9 mouse cellular contexts compared by ENCODE assay signal in the genomic region with DNA sequence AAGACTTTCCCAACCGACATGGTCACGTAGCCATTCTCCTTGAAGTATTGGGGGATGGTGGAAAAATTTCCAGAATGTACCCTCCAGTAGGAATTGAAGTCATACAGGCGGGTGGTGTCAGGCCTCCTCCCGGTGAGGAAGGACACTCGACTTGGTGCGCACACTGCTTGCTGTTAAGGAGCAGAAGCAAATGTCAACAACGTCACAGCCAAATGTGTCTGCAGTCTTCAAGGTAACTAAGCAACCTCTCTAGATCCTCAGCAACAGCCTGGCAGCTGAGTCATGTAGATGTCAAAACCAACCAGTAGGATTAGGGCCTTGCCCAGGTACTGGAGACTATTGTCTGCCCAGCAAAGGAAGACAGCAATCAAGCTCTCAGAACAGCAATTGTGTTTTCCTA. TPM values are rescaled to one million over a fixed set of nuclear protein-coding genes. Genes with fewer than 3 reads are reported as not detected.
DNase-seq lines count a peak whose midpoint lies in the region; ATAC-seq lines count a peak whose summit lies in the region.
"Had no signal": no experiment of that assay in that cellular context is flagged by ENCODE, and none has a peak within 500 bp of the region (broad histone marks: within the 10 kb centered on the region; RNA-seq: fewer than 3 reads in every experiment).

No protein-coding gene starts in this region.

- H3K36me3 ChIP-seq in forebrain, embryonic 14.5 days (ENCODE audit: control insufficient read depth, insufficient read depth, low read length), result peaks cover 15% of the 10 kb centered on the region
- peaks cover 17% of the 10 kb centered on the region for H3K36me3 ChIP-seq in midbrain, embryonic 14.5 days (ENCODE audit: control insufficient read depth, insufficient read depth, low read length)

- no peak overlapping the region for H3K27ac ChIP-seq in forebrain, embryonic 14.5 days (ENCODE audit: low read depth, low read length)
- H3K27ac ChIP-seq in midbrain, embryonic 14.5 days (replicated peaks; ENCODE audit: low read depth, low read length), result no peak overlapping the region
- H3K27ac ChIP-seq: heart, adult 2 months had no signal

- no peak overlapping the region for H3K4me3 ChIP-seq in forebrain, embryonic 14.5 days (ENCODE audit: low read depth, low read length)
- H3K4me3 ChIP-seq in midbrain, embryonic 14.5 days (replicated peaks; ENCODE audit: low read depth, low read length), result peak overlapping the region; percentile 47
- H3K4me3 ChIP-seq: heart, adult 2 months had no signal

- H3K9ac ChIP-seq in forebrain, embryonic 14.5 days (ENCODE audit: low read length), result no peak overlapping the region
- H3K9ac ChIP-seq in midbrain, embryonic 14.5 days (replicated peaks; ENCODE audit: low read length), result no peak overlapping the region

- WGBS in forebrain, embryonic 14.5 days, result 89% methylated on average over 7 of the region's 7 CpGs
- WGBS in midbrain, embryonic 14.5 days, result 90% methylated on average over 7 of the region's 7 CpGs

- no peak for ATAC-seq in forebrain, embryonic 14.5 days
- ATAC-seq in midbrain, embryonic 14.5 days (ENCODE audit: low FRiP score, low TSS enrichment), result no peak
- ATAC-seq: CD4-positive, CD25-positive, alpha-beta regulatory T cell, adult 4 months had no signal

- H3K27me3 ChIP-seq in forebrain, embryonic 14.5 days (replicated peaks; ENCODE audit: control insufficient read depth, insufficient read depth, low read length), result no peaks in the 10 kb centered on the region
- no peaks in the 10 kb centered on the region for H3K27me3 ChIP-seq in midbrain, embryonic 14.5 days (ENCODE audit: control insufficient read depth, insufficient read depth, low read length)

- H3K9me3 ChIP-seq in forebrain, embryonic 14.5 days (replicated peaks; ENCODE audit: control insufficient read depth, low read length), result no peaks in the 10 kb centered on the region
- no peaks in the 10 kb centered on the region for H3K9me3 ChIP-seq in midbrain, embryonic 14.5 days (ENCODE audit: control insufficient read depth, low read length)

- DNase-seq in left cerebral cortex, adult 11 months (ENCODE audit: low spot score), result peak; percentile 8
- no peak for DNase-seq in left cerebral cortex, postnatal 10 days (ENCODE audit: extremely low spot score in 1 of 2, low spot score in 2 of 2)
- peak; percentile 68 for DNase-seq in brain, adult 2 months (ENCODE audit: low read depth, low spot score)
- no peak for DNase-seq in forebrain, embryonic 14.5 days (ENCODE audit: low spot score)
- DNase-seq in midbrain, embryonic 14.5 days, result no peak
- no peak for DNase-seq in adrenal gland, postnatal 36 days
- no peak for DNase-seq in kidney, adult 11 months

- intact Hi-C loops in left cerebral cortex, postnatal 10 days (cut with DNase I), result no loop called here

- peak overlapping the region; percentile 49 for H3K4me2 ChIP-seq in forebrain, embryonic 14.5 days (ENCODE audit: low read length)
- peak overlapping the region; percentile 57 for H3K4me2 ChIP-seq in midbrain, embryonic 14.5 days (ENCODE audit: low read length)

- H3K4me1 ChIP-seq in forebrain, embryonic 14.5 days (ENCODE audit: control insufficient read depth, insufficient read depth, low read length), result 0 out of 2 replicates have a peak, but pooled peaks cover 2% of the 10 kb centered on the region
- H3K4me1 ChIP-seq in midbrain, embryonic 14.5 days (ENCODE audit: control insufficient read depth, insufficient read depth, low read length), result 0 out of 2 replicates have a peak, but pooled peaks cover 7% of the 10 kb centered on the region

RNA-seq across cellular contexts. Expression of a gene that starts 1.9 kb away (rescaled TPM):
- 100 to 1,000 TPM; 376 to 413 TPM for total RNA-seq in left cerebral cortex, postnatal 10 days (2021)
- polyA plus RNA-seq in forebrain, embryonic 14.5 days (2014; fragmentation: Nextera tagmentation; extraction: Ambion mirVana), result 13.8 and 15.1 TPM in 2 replicates
- 20.1 and 28.0 TPM in 2 replicates for polyA plus RNA-seq in midbrain, embryonic 14.5 days (2014; fragmentation: Nextera tagmentation; extraction: Ambion mirVana)
- total RNA-seq in adrenal gland, postnatal 36 days (2021), result 10 to 100 TPM; 31.1 to 38.0 TPM

RNA-seq across cellular contexts. Expression of a gene that starts 22.7 kb away (rescaled TPM):
- 10 to 100 TPM; 17.7 to 20.9 TPM for total RNA-seq in left cerebral cortex, postnatal 10 days (2021)
- polyA plus RNA-seq in forebrain, embryonic 14.5 days (2014; fragmentation: Nextera tagmentation; extraction: Ambion mirVana), result 42.6 and 45.4 TPM in 2 replicates
- polyA plus RNA-seq in midbrain, embryonic 14.5 days (2014; fragmentation: Nextera tagmentation; extraction: Ambion mirVana), result 32.5 and 40.1 TPM in 2 replicates
- 10 to 100 TPM; 16.7 to 19.9 TPM for total RNA-seq in adrenal gland, postnatal 36 days (2021)

Comparison
In these comparisons a context has a peak if more than half of its experiments do, and no peak if none do; other contexts are left out.
1. DNase-seq: peak in left cerebral cortex, adult 11 months (single experiment) and brain, adult 2 months (single experiment); none in left cerebral cortex, postnatal 10 days (0 of 2), forebrain, embryonic 14.5 days (single experiment), midbrain, embryonic 14.5 days (single experiment), adrenal gland, postnatal 36 days (0 of 2) and kidney, adult 11 months (single experiment).
2. RNA of a gene that starts 1.9 kb away (total RNA-seq): 376 to 413 TPM in left cerebral cortex, postnatal 10 days; 31.1 to 38.0 TPM in adrenal gland, postnatal 36 days; every median in the first group is over 4 times any median in the second.